Mouse (Mus musculus) left cerebral cortex, adult 2 months (tissue): ENCODE data around the gene Cdc42ep4. TPM values are rescaled to one million over a fixed set of nuclear protein-coding genes. Genes with fewer than 3 reads are reported as not detected.

Experiments
- DNase-seq, 2 experiments: peaks; one replicate each; pipeline ENCODE4 v3.0.0; 2021 to 2022; ENCODE audit warnings: low spot score in 2 of 2, mixed read lengths in 1 of 2; ENCODE audit errors: extremely low spot score in 1 of 2
- H3K27ac ChIP-seq: fragments of 200-600 bp; 2 replicates; pipeline ENCODE4 v1.8.1; 2022
- H3K4me3 ChIP-seq: fragments of 200-600 bp; 2 replicates; pipeline ENCODE4 v1.8.1; 2022
- CTCF ChIP-seq: fragments of 200-600 bp; IDR thresholded peaks from 2 replicates; pipeline ENCODE4 v1.8.1; 2022; ENCODE audit warnings: antibody characterized with exemption, mild to moderate bottlenecking, moderate library complexity
- intact Hi-C: fragments of 180-260 bp; cut with DNase I; formaldehyde crosslinking; loops from one replicate; pipeline ENCODE4 v1.15.1; 2025
- total RNA-seq, 2 experiments: library from RNA; stranded (reverse); gene quantifications; 2 replicates each; pipeline ENCODE4 v1.2.3; 2021

Cdc42ep4 gene
- total RNA-seq, 2 experiments from 2014 or later, result 25.6 to 28.8 TPM

DNA sequence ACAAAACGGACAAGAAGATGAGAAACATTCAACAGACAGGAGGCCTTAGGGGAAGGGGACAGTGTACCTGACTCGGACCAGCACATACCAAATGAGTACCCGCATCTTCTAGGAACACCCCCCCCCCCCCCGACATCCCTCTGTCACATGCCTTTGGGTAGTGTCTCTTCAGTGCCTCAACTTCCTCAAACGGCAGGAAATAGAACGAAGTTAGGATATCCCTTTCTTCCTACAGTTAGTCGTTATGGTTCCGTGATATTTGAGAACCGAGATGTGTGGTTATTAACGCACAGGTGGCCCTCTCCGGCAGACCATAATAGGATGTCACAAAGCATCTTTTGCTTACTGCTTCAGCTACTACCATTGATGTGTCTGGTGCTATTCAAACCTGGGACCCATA, 35.3 kb upstream of the Cdc42ep4 start:
- DNase-seq, result no peak
- Histone ChIP-seq H3K4me3 (no peak overlapping the region), H3K27ac (no peak overlapping the region)
- intact Hi-C loops, result no loop called here
- TF ChIP-seq CTCF, result no peak

DNA sequence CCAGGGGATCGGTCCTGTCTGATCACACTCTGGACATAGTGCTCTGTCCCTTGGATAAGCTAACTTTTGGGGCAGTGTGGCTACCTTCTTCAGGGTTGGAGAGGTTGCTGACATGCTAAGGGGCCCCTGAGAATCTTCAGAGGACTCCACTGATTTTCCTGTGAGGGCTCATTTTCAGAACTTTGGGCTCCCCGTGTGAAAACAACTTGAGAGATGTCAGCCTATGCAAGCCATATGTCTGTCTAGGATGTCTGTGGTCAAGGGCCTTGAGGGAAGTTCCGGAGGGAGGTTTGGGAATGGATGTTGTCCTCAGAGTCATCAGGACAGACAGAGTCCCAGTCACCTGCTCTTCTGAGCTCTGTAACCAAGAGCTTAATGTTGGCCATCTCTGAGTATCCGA, 34.7 kb upstream of the Cdc42ep4 start:
- no peak for DNase-seq
- no peak overlapping the region for H3K4me3 ChIP-seq

DNA sequence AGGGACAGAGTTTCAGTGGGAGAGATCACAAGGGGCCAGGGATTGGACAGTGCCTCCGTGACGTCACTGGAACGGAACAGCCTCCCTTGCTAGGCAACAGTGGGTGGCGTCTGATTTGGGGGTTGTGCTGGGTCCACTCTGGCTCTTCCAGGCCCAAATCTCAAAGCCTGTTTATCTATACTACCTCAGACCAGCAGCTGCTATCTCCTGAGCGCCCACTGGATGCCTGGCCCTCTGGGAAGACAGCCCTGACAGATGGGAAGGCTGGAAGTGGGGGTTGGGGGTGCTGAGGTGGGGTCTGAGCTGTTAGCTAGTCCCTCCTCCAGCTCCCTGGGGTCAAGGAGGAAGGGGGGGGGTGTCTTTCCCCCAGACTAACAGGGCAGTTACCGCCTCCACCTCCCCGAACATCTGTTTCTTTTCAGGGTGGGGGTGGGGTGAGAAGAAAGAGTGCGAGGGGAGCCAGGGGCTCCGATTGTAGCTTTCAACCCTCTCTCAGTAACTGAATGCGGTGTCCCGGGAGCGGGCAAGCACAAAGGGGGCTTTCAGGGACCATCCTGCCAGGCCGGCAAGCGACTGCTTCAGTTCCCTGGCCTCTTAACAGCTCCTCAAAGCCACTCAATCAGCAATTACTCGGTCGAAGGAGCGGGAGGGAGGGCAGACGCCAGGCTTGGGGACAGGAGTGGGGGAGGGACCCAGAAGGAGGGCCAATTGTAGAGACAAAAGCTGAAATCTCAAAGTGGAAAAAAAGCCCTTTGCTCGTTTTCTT, 33.9 kb upstream of the Cdc42ep4 start:
- H3K27ac ChIP-seq, result peak overlapping the region; percentile 76
- intact Hi-C loops, result loop anchor here (2.0 kb wide), 1 partner anchor 21 kb away; no protein-coding TSS in a partner anchor
- H3K4me3 ChIP-seq, result 0 out of 2 replicates have a peak overlapping the region, but pooled peaks have one; percentile 17
- no peak for TF ChIP-seq CTCF
- peak; percentile 46 to 56 for DNase-seq

More for the DNA sequence above, 34.7 kb upstream of the Cdc42ep4 start:
- TF ChIP-seq CTCF, result no peak
- H3K27ac ChIP-seq, result peak overlapping the region; percentile 76
- intact Hi-C loops, result no loop called here

DNA sequence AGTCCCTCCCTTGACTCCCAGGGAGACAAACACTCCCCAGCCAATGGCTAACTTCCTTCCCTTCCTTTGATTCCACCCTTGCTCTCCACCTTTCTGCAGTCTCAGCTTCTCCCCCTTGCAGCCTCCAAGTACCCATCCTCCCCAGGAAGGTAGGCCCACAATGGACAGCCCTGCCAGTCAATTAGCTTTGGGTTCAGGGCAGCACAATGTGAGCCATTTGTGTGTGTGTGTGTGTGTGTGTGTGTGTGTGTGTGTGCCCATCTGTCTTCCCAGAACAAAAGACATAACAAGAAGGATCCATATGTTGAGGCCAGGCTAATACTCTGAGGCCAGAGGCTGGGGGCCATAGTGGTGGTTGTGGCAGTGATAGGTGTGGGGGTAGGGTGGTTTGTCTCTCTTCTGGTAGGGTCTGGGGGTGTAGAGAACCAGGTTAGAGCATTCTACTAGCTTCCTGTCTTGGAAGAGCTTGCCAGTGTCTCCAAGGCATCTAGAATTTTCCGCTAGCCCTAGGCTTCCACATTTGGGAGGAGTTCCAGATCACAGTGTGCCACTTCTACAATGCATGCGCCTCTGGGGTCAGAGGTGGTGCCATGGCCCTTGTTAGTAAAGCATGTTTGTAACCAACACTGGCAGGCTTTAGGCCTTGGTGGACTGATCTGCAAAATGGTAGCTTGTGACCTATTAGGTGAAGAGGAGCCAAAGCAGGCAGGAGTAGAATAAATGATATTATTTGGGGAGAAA, 33.1 kb upstream of the Cdc42ep4 start:
- Histone ChIP-seq H3K4me3 (no peak overlapping the region), H3K27ac (peak overlapping the region; percentile 76)
- no peak for DNase-seq
- intact Hi-C loops, result loop anchor here (2.0 kb wide), 1 partner anchor 22 kb away; no protein-coding TSS in a partner anchor
- no peak for TF ChIP-seq CTCF

DNA sequence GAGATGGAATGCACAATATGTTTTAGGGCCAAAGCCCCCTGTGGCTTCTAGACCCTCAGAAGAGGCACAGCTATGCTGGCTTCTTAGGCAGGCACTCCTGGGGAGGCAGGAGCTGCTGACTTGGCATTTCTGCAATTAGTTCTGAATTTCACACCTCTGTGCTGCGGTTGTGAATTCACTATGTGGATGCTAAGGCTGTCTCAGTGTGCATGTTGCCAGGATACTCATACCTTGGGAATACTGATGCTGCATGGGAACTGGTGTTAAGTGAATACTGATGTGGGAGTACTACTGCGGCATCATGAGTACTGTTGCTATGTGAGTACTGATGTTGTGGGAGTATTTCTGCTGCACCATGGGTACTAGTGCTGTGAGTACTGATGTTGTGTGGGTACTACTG, 30.8 kb upstream of the Cdc42ep4 start:
- H3K27ac ChIP-seq, result no peak overlapping the region
- DNase-seq, result no peak

DNA sequence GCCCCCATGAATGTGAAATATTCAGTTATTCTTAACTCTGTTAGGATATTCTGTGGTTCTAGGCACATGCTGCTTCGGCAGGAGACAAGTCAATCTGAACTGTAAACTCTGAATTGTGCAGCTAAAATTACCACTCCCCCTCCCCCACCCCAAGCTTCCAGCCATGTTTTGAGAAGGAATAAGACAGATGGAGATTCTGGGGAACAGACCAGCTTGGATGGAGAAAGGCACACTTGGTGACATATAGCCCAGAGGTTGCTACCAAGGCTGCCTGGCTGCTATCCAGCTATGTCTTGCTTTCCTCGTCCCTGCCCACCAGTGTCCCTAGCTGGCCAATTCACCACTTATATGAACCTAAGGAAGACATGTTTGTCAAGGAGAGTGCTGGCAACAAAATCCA, 30.3 kb upstream of the Cdc42ep4 start:
- Histone ChIP-seq H3K4me3 (no peak overlapping the region), H3K27ac (no peak overlapping the region)
- DNase-seq, result no peak
- TF ChIP-seq CTCF, result no peak
- intact Hi-C loops, result no loop called here

More for the DNA sequence above, 30.8 kb upstream of the Cdc42ep4 start:
- H3K4me3 ChIP-seq, result no peak overlapping the region
- no peak for TF ChIP-seq CTCF
- intact Hi-C loops, result no loop called here

DNA sequence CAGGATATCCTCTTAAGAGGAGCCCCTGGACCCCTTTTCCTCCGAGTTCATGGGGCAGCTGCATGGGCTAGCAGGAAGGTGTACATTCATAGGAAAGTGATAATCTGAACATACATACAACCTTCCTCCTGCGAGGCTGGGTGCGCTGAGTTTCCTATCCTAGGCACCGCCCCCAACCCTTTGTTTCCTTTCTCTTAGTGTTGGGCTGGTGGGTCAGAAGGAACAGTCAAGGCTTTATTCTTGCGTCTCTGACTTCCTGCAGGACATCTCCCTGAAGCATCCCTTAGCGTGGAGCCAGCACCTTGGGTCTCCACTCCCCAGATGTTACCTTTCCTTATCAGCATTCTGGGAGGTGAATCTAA, 28.0 kb upstream of the Cdc42ep4 start:
- DNase-seq, result no peak
- Histone ChIP-seq H3K27ac (peak overlapping the region; percentile 40), H3K4me3 (no peak overlapping the region)
- no peak for TF ChIP-seq CTCF
- intact Hi-C loops, result no loop called here

DNA sequence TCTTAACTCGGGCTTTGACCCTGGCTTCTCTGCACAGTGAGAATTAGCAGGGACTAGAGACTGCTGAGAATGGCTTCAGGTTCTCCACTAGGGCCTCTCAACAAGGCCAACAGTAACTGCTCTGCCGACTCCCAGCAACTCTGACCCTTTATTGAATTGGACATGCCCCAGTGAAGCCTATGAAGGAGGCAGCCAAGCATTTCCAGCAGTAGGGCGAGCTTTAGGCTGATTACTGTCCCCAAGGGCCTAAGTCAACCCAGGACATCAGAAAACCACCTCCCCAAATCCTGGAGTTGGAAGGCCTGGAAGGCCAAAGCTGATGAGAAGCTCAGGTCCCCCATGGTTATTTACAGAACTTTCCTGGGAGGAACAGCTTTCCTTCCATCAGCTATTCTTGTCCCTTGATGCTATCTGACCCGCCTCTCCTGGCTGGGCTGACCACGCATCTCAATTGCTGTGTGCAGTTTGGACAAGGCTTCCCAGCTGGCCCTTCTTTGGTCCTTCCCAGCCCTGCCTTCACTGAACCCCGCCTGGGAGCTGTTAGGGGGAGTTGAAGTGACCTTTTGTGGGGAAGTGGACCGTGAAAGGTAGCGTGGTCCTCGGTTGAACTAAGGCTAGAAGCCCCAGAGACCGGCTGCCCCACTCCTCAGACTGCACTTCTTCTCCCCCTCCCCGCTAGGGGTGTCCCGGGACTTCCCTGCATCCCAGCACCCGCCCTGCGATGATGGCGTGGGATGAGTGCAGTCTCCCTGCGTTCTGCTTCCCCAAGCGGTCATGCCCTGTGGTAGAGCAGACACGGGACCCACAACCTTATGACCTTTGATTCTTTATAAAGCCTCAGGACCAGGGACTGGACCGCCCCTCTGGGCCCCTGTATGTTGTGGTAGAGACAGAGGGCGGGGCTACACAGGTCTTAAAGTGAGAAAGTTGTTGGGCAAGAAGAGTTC, 27.3 kb upstream of the Cdc42ep4 start:
- Histone ChIP-seq H3K4me3 (no peak overlapping the region), H3K27ac (peak overlapping the region; percentile 40)
- DNase-seq, result no peak
- TF ChIP-seq CTCF, result peak; percentile 46
- intact Hi-C loops, result no loop called here

DNA sequence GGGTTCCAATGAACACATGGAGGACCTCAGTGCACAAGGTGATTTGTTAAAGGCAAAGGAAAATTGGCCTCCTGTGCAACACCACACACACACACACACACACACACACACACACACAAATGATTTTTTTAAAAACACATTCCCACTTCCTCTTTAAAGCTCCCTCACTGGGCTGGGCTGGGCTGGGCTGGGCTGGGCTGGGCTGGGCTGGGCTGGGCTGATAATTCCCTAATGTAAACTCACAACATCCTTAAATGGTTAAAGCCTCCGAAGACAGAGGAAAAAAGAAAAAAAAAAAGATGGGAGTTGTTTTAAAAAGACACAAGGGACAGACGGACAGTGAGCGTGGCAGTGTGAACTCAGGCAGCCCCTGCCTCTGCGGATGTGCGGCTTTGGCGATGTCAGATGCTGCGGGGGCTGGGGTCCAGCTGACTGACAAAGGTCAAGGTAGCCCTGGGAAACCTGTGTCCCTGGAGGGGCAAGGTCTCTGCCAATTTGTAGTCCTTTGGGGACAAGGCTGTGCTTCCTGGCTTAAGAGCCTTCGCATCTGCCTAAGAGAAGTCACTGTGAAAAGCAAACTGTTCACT, 26.3 kb upstream of the Cdc42ep4 start:
- no peak for DNase-seq
- Histone ChIP-seq H3K27ac (no peak overlapping the region; the same call in 1 of the 2 replicates), H3K4me3 (no peak overlapping the region)
- TF ChIP-seq CTCF, result no peak
- intact Hi-C loops, result no loop called here

DNA sequence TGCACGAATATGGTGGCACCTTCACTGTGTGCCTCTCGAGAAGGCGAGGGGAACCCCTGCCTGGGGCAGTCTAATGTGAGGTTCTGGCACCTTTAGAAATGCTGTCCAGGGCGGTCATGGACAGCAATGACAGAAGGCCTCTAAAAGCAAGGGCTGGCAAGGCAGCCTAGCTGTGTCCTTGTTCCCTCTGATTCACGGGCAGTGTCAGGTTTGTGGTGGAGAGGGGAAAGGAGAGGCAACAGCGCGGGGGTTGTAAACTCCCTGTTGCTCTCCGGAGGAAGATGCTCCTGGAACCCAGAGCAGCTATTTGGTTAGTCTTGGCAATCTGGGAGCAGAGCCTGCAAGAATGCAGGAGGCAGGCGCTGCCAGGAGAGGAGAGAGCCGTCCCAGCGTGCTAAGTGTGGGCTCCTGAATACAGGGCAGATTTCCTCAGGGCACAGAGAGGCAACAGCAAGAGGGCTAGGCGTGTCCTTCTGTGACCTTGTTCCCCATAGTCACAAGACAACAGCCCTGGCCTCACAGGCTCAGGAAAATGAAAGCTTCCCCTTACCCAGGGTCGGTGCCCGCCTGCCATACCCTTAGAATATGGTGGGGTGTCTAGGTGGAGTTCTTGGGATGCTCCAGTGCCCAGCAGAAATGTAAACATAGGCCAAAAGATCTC, 25.3 kb upstream of the Cdc42ep4 start:
- Histone ChIP-seq H3K4me3 (no peak overlapping the region), H3K27ac (peak overlapping the region; percentile 36; the same call in 1 of the 2 replicates)
- intact Hi-C loops, result no loop called here
- TF ChIP-seq CTCF, result no peak
- DNase-seq, result no peak

DNA sequence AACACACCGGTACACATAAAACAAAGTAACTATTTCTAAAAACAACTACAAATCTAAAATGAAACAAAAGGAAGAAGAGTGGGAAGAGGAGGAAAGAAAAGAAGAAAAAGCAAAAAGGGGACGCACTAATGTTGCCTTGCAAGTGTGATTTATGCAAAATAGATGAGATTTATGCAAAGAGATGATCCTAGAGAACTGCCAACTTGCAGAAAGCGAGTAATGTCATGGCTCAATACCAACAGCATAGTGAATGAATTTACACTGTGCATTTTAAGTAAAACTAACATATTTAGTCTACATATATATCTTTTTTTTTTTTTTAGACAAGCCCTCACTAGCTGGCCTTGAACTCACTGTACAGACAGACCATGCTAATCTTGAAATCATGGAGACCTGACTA, 23.1 kb upstream of the Cdc42ep4 start:
- DNase-seq, result no peak
- no peak for TF ChIP-seq CTCF
- Histone ChIP-seq H3K4me3 (no peak overlapping the region), H3K27ac (no peak overlapping the region)
- intact Hi-C loops, result no loop called here
